ENCODE assay signal across 8 mouse cellular contexts in genomic region chr3:101109558-101110021, GRCm38 (mm10). TPM values are rescaled to one million over a fixed set of nuclear protein-coding genes. Genes with fewer than 3 reads are reported as not detected.
DNase-seq lines count a peak whose midpoint lies in the region; ATAC-seq and TF ChIP-seq lines count a peak whose summit lies in the region.

No protein-coding gene starts in this region.

- no peaks in the 10 kb centered on the region for H3K4me1 ChIP-seq in kidney, adult 2 months (ENCODE audit: control insufficient read depth, insufficient read depth, low read length)
- peaks cover 52% of the 10 kb centered on the region for H3K4me1 ChIP-seq in lung, embryonic 15.5 days

- no peak for DNase-seq in layer of hippocampus, adult 2 months (ENCODE audit: low spot score in 2 of 2)
- no peak for DNase-seq in layer of hippocampus, postnatal 25 days (ENCODE audit: extremely low spot score in 1 of 2, low spot score in 1 of 2)
- peak; percentile 63 for DNase-seq in adrenal gland, postnatal 14 days
- peak; percentile 32 to 33 for DNase-seq in gastrocnemius, postnatal 4 days (ENCODE audit: low spot score in 2 of 2)
- peak; percentile 59 for DNase-seq in kidney, adult 2 months
- peak; percentile 47 for DNase-seq in ovary, postnatal 36 days (ENCODE audit: low spot score)
- DNase-seq in frontal cortex, postnatal 10 days (ENCODE audit: low spot score in 2 of 2): no peak

- H3K36me3 ChIP-seq in kidney, adult 2 months (ENCODE audit: control insufficient read depth, insufficient read depth, low read length): no peaks in the 10 kb centered on the region
- H3K36me3 ChIP-seq in lung, embryonic 15.5 days: no peaks in the 10 kb centered on the region

- peak; percentile 43 for ATAC-seq in lung, embryonic 15.5 days (ENCODE audit: borderline replicate concordance, extremely low read depth, low FRiP score, low TSS enrichment)

- peak overlapping the region; percentile 69 for H3K4me3 ChIP-seq in layer of hippocampus, adult 2 months
- H3K4me3 ChIP-seq in kidney, adult 2 months (ENCODE audit: insufficient read depth, low read depth, low read length): peak overlapping the region; percentile 47
- peak overlapping the region; percentile 89 for H3K4me3 ChIP-seq in lung, embryonic 15.5 days

- H3K9me3 ChIP-seq in lung, embryonic 15.5 days: no peaks in the 10 kb centered on the region

- no peak for TF ChIP-seq POLR2A in kidney, adult 2 months (IDR thresholded peaks at IDR 0.05; ENCODE audit: low read depth, low read length)

- no peak for TF ChIP-seq CTCF in layer of hippocampus, adult 2 months (conservative IDR thresholded peaks at IDR 0.05)
- TF ChIP-seq CTCF in kidney, adult 2 months (conservative IDR thresholded peaks at IDR 0.05; ENCODE audit: insufficient read depth, insufficient read length, low read depth, low read length): no peak

- H3K4me2 ChIP-seq in lung, embryonic 15.5 days: peak overlapping the region; percentile 91

- peak overlapping the region; percentile 46; the same call in 1 of the 2 replicates for H3K27ac ChIP-seq in layer of hippocampus, adult 2 months
- no peak overlapping the region for H3K27ac ChIP-seq in kidney, adult 2 months (ENCODE audit: insufficient read depth, low read depth, low read length)
- H3K27ac ChIP-seq in lung, embryonic 15.5 days: peak overlapping the region; percentile 93

- no peaks in the 10 kb centered on the region for H3K27me3 ChIP-seq in kidney, adult 2 months (replicated peaks; ENCODE audit: control insufficient read depth, insufficient read depth, low read length)
- H3K27me3 ChIP-seq in lung, embryonic 15.5 days: no peaks in the 10 kb centered on the region

- H3K9ac ChIP-seq in lung, embryonic 15.5 days: peak overlapping the region; percentile 93

- under 1% methylated on average over 43 of the region's 47 CpGs for WGBS in kidney, adult 2 months
- WGBS in lung, embryonic 15.5 days: 0% methylated on average over 33 of the region's 47 CpGs

RNA-seq across cellular contexts. Expression of gene Ptgfrn, which starts 0.5 kb away (rescaled TPM):
- 10 to 100 TPM; 10.4 to 11.0 TPM for total RNA-seq in layer of hippocampus, adult 2 months (2021)
- total RNA-seq in layer of hippocampus, postnatal 25 days (2021): 10 to 100 TPM in 1 of 2 experiments, 1 to 10 TPM in 1; 10.0 to 11.1 TPM
- 32.1 and 33.3 TPM in 2 replicates for total RNA-seq in adrenal gland, postnatal 14 days (2021)
- 10 to 100 TPM; 87.5 to 90.5 TPM for total RNA-seq in gastrocnemius, postnatal 4 days (2021)
- polyA plus RNA-seq in kidney, adult 2 months (2012; rRNA removed): 5.2 and 5.5 TPM in 2 replicates
- 5.0 and 5.5 TPM in 2 replicates for polyA plus RNA-seq in lung, embryonic 15.5 days (2015; fragmentation: Nextera tagmentation; extraction: Ambion mirVana)

Comparison
In these comparisons a context has a peak if more than half of its experiments do, and no peak if none do; other contexts are left out.
1. DNase-seq: peak in adrenal gland, postnatal 14 days (single experiment), gastrocnemius, postnatal 4 days (2 of 2), kidney, adult 2 months (single experiment) and ovary, postnatal 36 days (single experiment); none in layer of hippocampus, adult 2 months (0 of 2), layer of hippocampus, postnatal 25 days (0 of 2) and frontal cortex, postnatal 10 days (0 of 2).
2. Peak in every context shown above with its lines, with median percentiles within 50 percentile points of each other: H3K4me3 ChIP-seq.